Mouse (Mus musculus) brain, adult 2 months (tissue): ENCODE measurements at regions not wholly inside any gene's neighbourhood (a gene's known extent, or its start where the extent isn't known, plus 50 kb on each side); places are given as distances from the start of the nearest gene placed in this dataset.
"Not testable (repeated sequence)": the region's sequence is repeated elsewhere in the genome, so short reads cannot be mapped to it uniquely, and the experiment has no call there.

ENCODE experiments used
- DNase-seq: peaks from one replicate; pipeline ENCODE4 v3.0.0; 2011; ENCODE audit warnings: low read depth, low spot score

GRCm38 (mm10) chrX:152511922-152512321, 51.2 kb upstream of the Cldn34a start:
- not testable (repeated sequence) for DNase-seq

GRCm38 (mm10) chrX:152505405-152505804, 57.7 kb upstream of the Cldn34a start:
- not testable (repeated sequence) for DNase-seq

GRCm38 (mm10) chrX:152499371-152499957, 63.7 kb upstream of the Cldn34a start:
- DNase-seq: not testable (repeated sequence)

- DNase-seq: peak; percentile 1
Observed at GRCm38 (mm10) chrX:152471387-152472010, 91.6 kb upstream of the Cldn34a start.

GRCm38 (mm10) chrX:152424432-152424958, 56.0 kb upstream of the Gpr173 start:
- not testable (repeated sequence) for DNase-seq

- DNase-seq: not testable (repeated sequence)
Observed at GRCm38 (mm10) chrX:152418512-152418911, 50.0 kb upstream of the Gpr173 start.
